Mouse (Mus musculus) mouse embryonic stem cell (cell line): ENCODE results near the gene Fut11.

Experiments
- in situ Hi-C, 2 experiments: fragments of 300-500 bp; cut with MboI; formaldehyde crosslinking; loops; 1 replicate in 1 of 2; 3 replicates in 1 of 2; pipeline ENCODE4 v1.14.3; 2019 to 2020; ENCODE audit warnings: low sequenced_read_pairs in 2 of 2, low pct_unique_long_range_greater_than_20kb in 1 of 2, mixed read lengths in 1 of 2; ENCODE audit not compliant: unreplicated experiment in 1 of 2

Fut11 gene

GRCm38 (mm10) chr14:20668154-20668810 is 26.5 kb upstream of the Fut11 start, which contains the start of gene Synpo2l:
TSS of gene Synpo2l (minus strand) at chr14:20668354.
- in situ Hi-C loops = no loop called here

GRCm38 (mm10) chr14:20672990-20673389 is 21.8 kb upstream of the Fut11 start:
- in situ Hi-C loops = loop anchor here in 1 of 2 experiments (5.0 kb wide), 1 partner anchor 96 kb away; no protein-coding TSS in a partner anchor

GRCm38 (mm10) chr14:20673735-20674063 is 21.1 kb upstream of the Fut11 start:
- in situ Hi-C loops = loop anchor here in 1 of 2 experiments (5.0 kb wide), 1 partner anchor 96 kb away; no protein-coding TSS in a partner anchor

GRCm38 (mm10) chr14:20674064-20674833 is 20.5 kb upstream of the Fut11 start, which contains the start of gene Sec24c:
TSS of gene Sec24c (plus strand) at chr14:20674308.
- in situ Hi-C loops = loop anchor here in 1 of 2 experiments (5.0 kb wide), 1 partner anchor 97 kb away; no protein-coding TSS in a partner anchor

GRCm38 (mm10) chr14:20677906-20678305 is 16.9 kb upstream of the Fut11 start:
- in situ Hi-C loops = no loop called here

- in situ Hi-C loops = no loop called here
These were observed 13.0 kb upstream of the Fut11 start for GRCm38 (mm10) chr14:20681742-20682141.

GRCm38 (mm10) chr14:20682498-20682897 is 12.3 kb upstream of the Fut11 start:
- in situ Hi-C loops = no loop called here

GRCm38 (mm10) chr14:20686576-20686975 is 8.2 kb upstream of the Fut11 start:
- in situ Hi-C loops = no loop called here

- in situ Hi-C loops = no loop called here
These were observed 5.8 kb upstream of the Fut11 start for GRCm38 (mm10) chr14:20689009-20689408.

GRCm38 (mm10) chr14:20691772-20692171 is 3.0 kb upstream of the Fut11 start:
- in situ Hi-C loops = no loop called here

- in situ Hi-C loops = no loop called here
These were observed 1.1 kb upstream of the Fut11 start for GRCm38 (mm10) chr14:20693589-20694101.

- in situ Hi-C loops = no loop called here
These were observed 434 bp upstream of the Fut11 start for GRCm38 (mm10) chr14:20694185-20694883.

GRCm38 (mm10) chr14:20695761-20696520 is 1.2 kb downstream of the Fut11 start:
- in situ Hi-C loops = no loop called here

- in situ Hi-C loops = no loop called here
These were observed 2.2 kb downstream of the Fut11 start for GRCm38 (mm10) chr14:20696986-20697385.

- in situ Hi-C loops = no loop called here
These were observed 3.7 kb downstream of the Fut11 start for GRCm38 (mm10) chr14:20698515-20698914.

GRCm38 (mm10) chr14:20700362-20700761 is 5.6 kb downstream of the Fut11 start:
- in situ Hi-C loops = no loop called here

GRCm38 (mm10) chr14:20701554-20701953 is 6.8 kb downstream of the Fut11 start:
- in situ Hi-C loops = no loop called here

GRCm38 (mm10) chr14:20702096-20702740 is 7.5 kb downstream of the Fut11 start:
- in situ Hi-C loops = no loop called here
